Mouse (Mus musculus): ENCODE measurements around the gene 3110009E18Rik. TPM values are rescaled to one million over a fixed set of nuclear protein-coding genes. Genes with fewer than 3 reads are reported as not detected.
A peak's percentile ranks its signal among the peaks of the same experiment; 100 is the strongest.
"Not testable (repeated sequence)": the region's sequence is repeated elsewhere in the genome, so short reads cannot be mapped to it uniquely, and the experiment has no call there.

The 3110009E18Rik gene
- polyA plus RNA-seq, 1 experiment from 2014 or later, result 21.6 TPM

- H3K4me1 ChIP-seq, result peaks cover 37% of the 10 kb centered on the region
- 0 out of 2 replicates have a peak, but pooled peaks cover 3% of the 10 kb centered on the region for H3K27me3 ChIP-seq (ENCODE audit: poor library complexity, severe bottlenecking)
- H3K36me3 ChIP-seq (replicated peaks), result no peaks in the 10 kb centered on the region
- no peak for DNase-seq (ENCODE audit: extremely low spot score, low spot score)
- 62% methylated on average over 13 of the region's 13 CpGs for WGBS
- H3K9me3 ChIP-seq, result no peaks in the 10 kb centered on the region
- H3K4me3 ChIP-seq, result no peak overlapping the region
- no peak overlapping the region for H3K27ac ChIP-seq
These were observed 34.3 kb upstream of the 3110009E18Rik start for GRCm38 (mm10) chr1:120086644-120087043.

DNA sequence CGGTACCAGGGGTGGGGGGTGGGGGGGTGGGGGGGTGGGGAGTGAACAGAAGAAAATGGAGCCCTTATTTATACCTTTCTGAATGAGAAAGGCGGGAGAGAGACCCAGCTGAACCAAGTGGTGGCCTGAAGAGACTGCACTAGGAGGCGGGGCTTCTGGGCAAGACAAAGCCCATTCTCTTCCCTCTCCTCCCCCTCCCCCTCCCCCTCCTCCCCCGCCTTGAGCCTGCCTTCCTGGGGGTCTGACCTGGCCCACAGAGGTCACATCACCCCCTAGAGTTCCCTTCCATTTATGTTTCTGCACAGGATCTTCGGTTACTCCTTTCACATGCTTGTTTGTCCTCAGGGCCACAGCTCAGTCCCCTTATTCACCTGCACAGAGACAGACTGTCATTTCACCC is 31.8 kb upstream of the 3110009E18Rik start:
- H3K27ac ChIP-seq, result 0 out of 2 replicates have a peak overlapping the region, but pooled peaks have one; percentile 48
- 0 out of 2 replicates have a peak, but pooled peaks cover 3% of the 10 kb centered on the region for H3K9me3 ChIP-seq
- H3K4me1 ChIP-seq, result peaks cover 20% of the 10 kb centered on the region
- no peaks in the 10 kb centered on the region for H3K36me3 ChIP-seq (replicated peaks)
- WGBS, result 18% methylated on average over 4 of the region's 5 CpGs
- no peak overlapping the region for H3K4me3 ChIP-seq
- DNase-seq (ENCODE audit: extremely low spot score, low spot score), result no peak
- 0 out of 2 replicates have a peak, but pooled peaks cover 3% of the 10 kb centered on the region for H3K27me3 ChIP-seq (ENCODE audit: poor library complexity, severe bottlenecking)

GRCm38 (mm10) chr1:120090880-120091570 is 30.0 kb upstream of the 3110009E18Rik start:
- peaks cover 20% of the 10 kb centered on the region for H3K4me1 ChIP-seq
- 0 out of 2 replicates have a peak, but pooled peaks cover 3% of the 10 kb centered on the region for H3K9me3 ChIP-seq
- 87% methylated on average over 8 of the region's 8 CpGs for WGBS
- H3K36me3 ChIP-seq (replicated peaks), result no peaks in the 10 kb centered on the region
- no peak overlapping the region for H3K4me3 ChIP-seq
- DNase-seq (ENCODE audit: extremely low spot score, low spot score), result no peak
- no peak overlapping the region for H3K27ac ChIP-seq
- H3K27me3 ChIP-seq (ENCODE audit: poor library complexity, severe bottlenecking), result 0 out of 2 replicates have a peak, but pooled peaks cover 3% of the 10 kb centered on the region

DNA sequence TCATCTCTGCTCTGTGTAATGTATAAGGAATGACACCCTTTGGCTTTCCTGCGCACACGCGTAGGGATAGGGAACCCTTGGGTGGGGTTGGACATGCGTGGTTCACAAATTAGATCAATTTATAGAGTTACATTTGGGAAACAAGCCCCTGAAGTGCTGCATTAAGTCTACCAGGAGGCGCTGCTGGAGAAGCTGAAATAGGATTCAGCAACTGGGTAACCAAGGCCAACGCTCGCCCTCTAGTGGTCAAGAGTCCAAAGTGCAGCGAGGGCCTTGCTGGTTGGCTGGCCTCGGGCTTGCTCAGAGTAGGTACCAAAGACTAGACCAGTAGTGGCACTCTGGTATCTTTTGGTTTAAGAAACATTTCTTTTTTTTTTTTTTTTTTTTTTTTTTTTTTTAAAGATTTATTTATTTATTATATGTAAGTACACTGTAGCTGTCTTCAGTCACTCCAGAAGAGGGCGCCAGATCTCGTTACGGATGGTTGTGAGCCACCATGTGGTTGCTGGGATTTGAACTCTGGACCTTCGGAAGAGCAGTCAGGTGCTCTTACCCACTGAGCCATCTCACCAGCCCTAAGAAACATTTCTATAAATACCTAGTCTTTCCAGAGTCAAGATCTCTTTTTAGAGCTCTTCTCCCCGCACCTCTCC is 27.4 kb upstream of the 3110009E18Rik start:
- H3K36me3 ChIP-seq (replicated peaks); H3K27me3 ChIP-seq (ENCODE audit: poor library complexity, severe bottlenecking); H3K4me3 ChIP-seq; H3K9me3 ChIP-seq; H3K27ac ChIP-seq: not testable (repeated sequence)
- 55% methylated on average over 11 of the region's 14 CpGs for WGBS
- peak; percentile 80 for DNase-seq (ENCODE audit: extremely low spot score, low spot score)
- peaks cover 11% of the 10 kb centered on the region for H3K4me1 ChIP-seq

DNA sequence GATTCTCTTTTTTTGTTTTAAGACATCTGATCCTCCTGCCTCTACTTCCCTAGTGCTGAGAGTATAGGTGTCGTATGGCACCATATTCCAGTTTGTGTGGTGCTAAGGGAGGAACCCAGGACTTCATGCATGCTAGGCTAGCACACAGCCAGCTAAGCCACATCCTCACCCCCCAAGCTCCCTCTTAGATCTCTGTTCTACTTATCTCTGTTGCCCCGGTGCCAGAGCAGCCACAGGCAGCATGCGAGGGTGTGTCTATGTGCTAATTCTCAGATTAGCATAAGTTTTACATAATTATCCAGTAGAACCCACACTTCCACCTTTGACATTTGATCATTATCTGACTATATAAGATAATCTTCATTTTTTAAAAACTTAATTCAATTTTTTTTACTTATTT is 26.1 kb upstream of the 3110009E18Rik start:
- H3K36me3 ChIP-seq (replicated peaks), result no peaks in the 10 kb centered on the region
- no peak for DNase-seq (ENCODE audit: extremely low spot score, low spot score)
- H3K4me3 ChIP-seq, result no peak overlapping the region
- WGBS, result 82% methylated on average over 3 of the region's 3 CpGs
- no peaks in the 10 kb centered on the region for H3K4me1 ChIP-seq
- 0 out of 2 replicates have a peak, but pooled peaks cover 3% of the 10 kb centered on the region for H3K9me3 ChIP-seq
- H3K27me3 ChIP-seq (ENCODE audit: poor library complexity, severe bottlenecking), result no peaks in the 10 kb centered on the region
- H3K27ac ChIP-seq, result no peak overlapping the region

- DNase-seq (ENCODE audit: extremely low spot score, low spot score), result peak; percentile 52
- WGBS, result 18% methylated on average over 7 of the region's 7 CpGs
These were observed 22.7 kb upstream of the 3110009E18Rik start for GRCm38 (mm10) chr1:120098327-120098726.

GRCm38 (mm10) chr1:120099483-120099882 is 21.5 kb upstream of the 3110009E18Rik start:
- H3K9me3 ChIP-seq, result no peaks in the 10 kb centered on the region
- no peaks in the 10 kb centered on the region for H3K27me3 ChIP-seq (ENCODE audit: poor library complexity, severe bottlenecking)
- no peaks in the 10 kb centered on the region for H3K4me1 ChIP-seq
- H3K4me3 ChIP-seq, result no peak overlapping the region
- H3K36me3 ChIP-seq (replicated peaks), result no peaks in the 10 kb centered on the region
- H3K27ac ChIP-seq, result no peak overlapping the region
- no peak for DNase-seq (ENCODE audit: extremely low spot score, low spot score)
- 75% methylated on average over 6 of the region's 6 CpGs for WGBS

More at GRCm38 (mm10) chr1:120098327-120098726, 22.7 kb upstream of the 3110009E18Rik start:
- Histone ChIP-seq H3K27ac (no peak overlapping the region), H3K27me3 (ENCODE audit: poor library complexity, severe bottlenecking) (no peaks in the 10 kb centered on the region), H3K4me1 (no peaks in the 10 kb centered on the region), H3K4me3 (no peak overlapping the region), H3K36me3 (replicated peaks) (no peaks in the 10 kb centered on the region), H3K9me3 (no peaks in the 10 kb centered on the region)

DNA sequence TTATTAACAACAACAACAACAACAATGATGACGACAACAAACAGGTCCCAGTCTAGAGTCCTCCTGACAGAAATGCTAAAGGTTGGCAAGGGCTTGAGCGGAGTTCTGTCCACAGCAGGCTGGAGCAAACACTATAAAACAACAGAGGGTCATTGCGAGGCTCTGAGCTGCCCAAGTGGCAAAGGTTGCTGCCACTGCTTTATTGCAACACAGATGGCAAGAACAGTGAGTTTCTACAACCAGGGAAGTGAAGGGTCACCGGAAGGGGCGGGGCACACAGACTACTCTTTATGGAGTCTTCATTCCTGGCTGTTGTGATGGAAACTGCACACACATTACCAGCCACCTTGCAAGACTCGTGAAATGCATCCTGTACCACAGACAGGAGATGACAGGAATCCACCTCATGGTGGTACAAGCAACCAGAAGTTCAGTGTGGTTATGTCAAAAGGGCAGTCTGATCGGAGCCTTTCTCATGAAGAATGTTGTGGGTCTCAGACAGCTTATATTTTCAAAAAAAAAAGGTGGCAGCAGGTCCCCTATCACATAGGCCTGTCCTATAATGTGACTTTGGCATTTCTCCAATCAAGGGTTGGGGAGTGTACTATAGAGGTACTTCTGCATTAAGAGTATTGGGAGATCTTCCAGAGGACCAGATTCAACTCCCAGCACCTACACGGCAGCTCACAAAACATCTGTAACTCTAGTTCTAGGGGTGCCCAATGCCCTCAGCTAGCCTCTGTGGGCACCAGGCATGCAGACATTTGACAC is 20.3 kb upstream of the 3110009E18Rik start:
- DNase-seq (ENCODE audit: extremely low spot score, low spot score), result no peak
- Histone ChIP-seq H3K27me3 (ENCODE audit: poor library complexity, severe bottlenecking) (no peaks in the 10 kb centered on the region), H3K4me3 (no peak overlapping the region), H3K9me3 (no peaks in the 10 kb centered on the region), H3K36me3 (replicated peaks) (no peaks in the 10 kb centered on the region), H3K4me1 (no peaks in the 10 kb centered on the region), H3K27ac (no peak overlapping the region)
- 88% methylated on average over 8 of the region's 8 CpGs for WGBS

- Histone ChIP-seq H3K27ac (no peak overlapping the region), H3K4me1 (no peaks in the 10 kb centered on the region), H3K36me3 (replicated peaks) (no peaks in the 10 kb centered on the region), H3K4me3 (no peak overlapping the region), H3K27me3 (ENCODE audit: poor library complexity, severe bottlenecking) (no peaks in the 10 kb centered on the region), H3K9me3 (no peaks in the 10 kb centered on the region)
- 85% methylated on average over 3 of the region's 3 CpGs for WGBS
- DNase-seq (ENCODE audit: extremely low spot score, low spot score), result no peak
These were observed 19.8 kb upstream of the 3110009E18Rik start for GRCm38 (mm10) chr1:120101227-120101609.

DNA sequence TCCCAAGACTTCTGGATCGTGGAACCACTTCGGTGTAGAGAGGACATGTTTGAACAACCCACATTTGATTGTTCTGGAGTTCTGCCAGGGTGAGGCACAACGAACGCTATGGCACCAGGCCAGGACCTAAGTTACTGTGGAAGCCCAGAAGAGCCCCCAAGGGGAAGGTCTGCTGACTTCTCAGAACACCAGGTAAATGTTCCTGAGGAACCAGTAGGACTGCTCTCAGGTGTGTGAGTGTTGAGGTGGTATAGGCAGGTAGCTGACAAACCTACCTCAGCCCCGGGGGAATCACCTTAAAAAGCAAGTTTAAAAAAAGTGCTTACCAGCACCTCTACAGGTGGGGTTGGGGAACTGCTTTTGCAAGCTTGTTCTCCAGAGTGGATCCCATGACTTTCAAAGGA is 15.4 kb upstream of the 3110009E18Rik start:
- Histone ChIP-seq H3K27me3 (ENCODE audit: poor library complexity, severe bottlenecking) (no peaks in the 10 kb centered on the region), H3K4me3 (no peak overlapping the region), H3K27ac (no peak overlapping the region), H3K9me3 (no peaks in the 10 kb centered on the region), H3K4me1 (no peaks in the 10 kb centered on the region), H3K36me3 (replicated peaks) (no peaks in the 10 kb centered on the region)
- DNase-seq (ENCODE audit: extremely low spot score, low spot score), result no peak
- WGBS, result 88% methylated on average over 5 of the region's 5 CpGs

- H3K9me3 ChIP-seq, result peaks cover 8% of the 10 kb centered on the region
- H3K4me3 ChIP-seq, result no peak overlapping the region
- H3K4me1 ChIP-seq, result no peaks in the 10 kb centered on the region
- 87% methylated on average over 19 of the region's 19 CpGs for WGBS
- DNase-seq (ENCODE audit: extremely low spot score, low spot score), result no peak
- H3K27ac ChIP-seq, result no peak overlapping the region
- no peaks in the 10 kb centered on the region for H3K27me3 ChIP-seq (ENCODE audit: poor library complexity, severe bottlenecking)
- peaks cover 41% of the 10 kb centered on the region for H3K36me3 ChIP-seq (replicated peaks)
These were observed 11.1 kb upstream of the 3110009E18Rik start for GRCm38 (mm10) chr1:120109741-120110432.

DNA sequence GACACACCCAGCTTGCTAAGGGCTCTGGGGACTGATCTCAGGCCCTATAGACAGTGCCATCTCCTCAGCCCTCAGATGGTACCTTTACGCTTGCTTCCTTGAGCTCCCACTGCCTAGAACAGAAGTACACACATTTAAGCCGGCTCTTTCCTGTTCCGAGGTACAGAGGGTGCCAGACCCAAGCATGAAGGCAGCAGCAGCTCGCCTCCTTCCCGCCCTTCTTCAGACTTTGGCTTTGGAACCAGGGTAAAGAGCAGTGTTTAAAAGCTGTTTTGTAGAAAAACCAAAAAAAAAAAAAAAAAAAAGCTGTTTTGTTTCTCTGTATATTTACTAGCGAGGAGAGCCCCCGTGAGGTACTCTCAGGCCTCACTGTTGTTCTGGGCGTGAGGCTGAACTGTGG is 9.2 kb upstream of the 3110009E18Rik start:
- no peaks in the 10 kb centered on the region for H3K27me3 ChIP-seq (ENCODE audit: poor library complexity, severe bottlenecking)
- no peak overlapping the region for H3K27ac ChIP-seq
- peaks cover 59% of the 10 kb centered on the region for H3K36me3 ChIP-seq (replicated peaks)
- WGBS, result 89% methylated on average over 8 of the region's 8 CpGs
- peaks cover 8% of the 10 kb centered on the region for H3K9me3 ChIP-seq
- H3K4me1 ChIP-seq, result 0 out of 2 replicates have a peak, but pooled peaks cover 3% of the 10 kb centered on the region
- H3K4me3 ChIP-seq, result no peak overlapping the region
- no peak for DNase-seq (ENCODE audit: extremely low spot score, low spot score)

All from forebrain, embryonic 10.5 days (tissue).